Mouse (Mus musculus): ENCODE results near the gene Gm39566. TPM values are rescaled to one million over a fixed set of nuclear protein-coding genes. Genes with fewer than 3 reads are reported as not detected.

Gm39566 gene
- total and polyA plus RNA-seq, 2 experiments from 2014 or later = not detected

- no peak for ATAC-seq
These were observed 30.3 kb downstream of the Gm39566 start for GRCm38 (mm10) chr11:69784793-69785272.

GRCm38 (mm10) chr11:69781828-69782227, 33.3 kb downstream of the Gm39566 start:
- WGBS = 42% methylated on average over 4 of the region's 4 CpGs
- H3K9ac ChIP-seq = no peak overlapping the region
- TF ChIP-seq CTCF (IDR thresholded peaks at IDR 0.05; ENCODE audit: low read depth) = no peak

More at GRCm38 (mm10) chr11:69784793-69785272, 30.3 kb downstream of the Gm39566 start:
- H3K36me3 ChIP-seq (ENCODE audit: insufficient read depth) = no peaks in the 10 kb centered on the region
- no peak overlapping the region for H3K4me3 ChIP-seq (ENCODE audit: low read depth, low read length)
- H3K4me2 ChIP-seq (ENCODE audit: low read depth) = no peak overlapping the region
- no peak for TF ChIP-seq CTCF (IDR thresholded peaks at IDR 0.05; ENCODE audit: low read depth)
- 53% methylated on average over 15 of the region's 15 CpGs for WGBS
- H3K27ac ChIP-seq (ENCODE audit: low read depth, low read length) = no peak overlapping the region
- no peaks in the 10 kb centered on the region for H3K9me3 ChIP-seq (ENCODE audit: low read length)
- H3K27me3 ChIP-seq (ENCODE audit: insufficient read depth, low read length) = no peaks in the 10 kb centered on the region
- no peaks in the 10 kb centered on the region for H3K4me1 ChIP-seq (ENCODE audit: insufficient read depth)
- DNase-seq = no peak
- no peak overlapping the region for H3K9ac ChIP-seq

GRCm38 (mm10) chr11:69778985-69779384, 36.1 kb downstream of the Gm39566 start:
- 55% methylated on average over 7 of the region's 7 CpGs for WGBS
- H3K4me3 ChIP-seq (ENCODE audit: low read depth, low read length) = no peak overlapping the region
- ATAC-seq = no peak
- H3K36me3 ChIP-seq (ENCODE audit: insufficient read depth) = peaks cover 15% of the 10 kb centered on the region; the same call in 1 of the 2 replicates
- H3K27me3 ChIP-seq (ENCODE audit: insufficient read depth, low read length) = no peaks in the 10 kb centered on the region
- H3K27ac ChIP-seq (ENCODE audit: low read depth, low read length) = no peak overlapping the region
- no peaks in the 10 kb centered on the region for H3K9me3 ChIP-seq (ENCODE audit: low read length)
- H3K4me1 ChIP-seq (ENCODE audit: insufficient read depth) = no peaks in the 10 kb centered on the region
- H3K9ac ChIP-seq = no peak overlapping the region
- TF ChIP-seq CTCF (IDR thresholded peaks at IDR 0.05; ENCODE audit: low read depth) = no peak
- H3K4me2 ChIP-seq (ENCODE audit: low read depth) = no peak overlapping the region
- DNase-seq = no peak

More at GRCm38 (mm10) chr11:69781828-69782227, 33.3 kb downstream of the Gm39566 start:
- ATAC-seq = no peak
- Histone ChIP-seq H3K27me3 (ENCODE audit: insufficient read depth, low read length) (no peaks in the 10 kb centered on the region), H3K4me3 (ENCODE audit: low read depth, low read length) (no peak overlapping the region), H3K4me1 (ENCODE audit: insufficient read depth) (no peaks in the 10 kb centered on the region), H3K27ac (ENCODE audit: low read depth, low read length) (no peak overlapping the region), H3K36me3 (ENCODE audit: insufficient read depth) (no peaks in the 10 kb centered on the region), H3K9me3 (ENCODE audit: low read length) (no peaks in the 10 kb centered on the region), H3K4me2 (ENCODE audit: low read depth) (no peak overlapping the region)
- DNase-seq = no peak

DNA sequence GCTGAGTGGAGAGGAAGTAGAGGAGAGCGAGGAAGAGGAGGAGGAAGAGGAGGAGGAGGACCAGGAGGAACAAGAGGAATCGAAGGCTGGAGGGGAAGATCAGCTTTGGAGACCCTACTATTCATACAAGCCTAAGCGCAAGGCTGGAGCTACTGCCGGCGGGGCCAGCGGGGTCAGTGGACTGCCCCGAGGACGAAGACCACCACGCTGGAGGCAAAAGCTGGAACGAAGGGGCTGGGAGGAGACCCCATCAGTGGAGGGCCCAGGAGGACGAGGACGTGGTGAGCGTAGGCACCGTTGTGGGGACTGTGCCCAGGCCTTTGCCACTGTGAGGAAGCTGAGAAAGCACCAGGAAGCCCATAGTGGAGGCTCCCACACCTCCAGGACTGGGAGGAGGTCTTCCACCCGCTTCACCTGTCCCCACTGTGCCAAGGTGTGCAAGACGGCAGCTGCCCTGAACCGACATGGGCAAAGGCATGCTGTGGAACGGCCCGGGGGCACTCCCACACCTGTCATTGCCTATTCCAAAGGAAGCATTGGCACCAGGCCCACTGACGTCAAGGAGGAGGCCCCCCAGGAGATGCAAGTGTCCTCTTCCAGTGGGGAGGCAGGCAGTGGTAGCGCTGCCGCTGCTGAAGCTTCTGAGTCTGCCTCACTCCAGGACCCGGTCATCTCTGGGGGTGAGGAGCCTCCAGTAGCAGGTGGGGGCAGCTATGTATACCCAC, 36.7 kb downstream of the Gm39566 start:
- ATAC-seq (no peak), DNase-seq (no peak)
- Histone ChIP-seq H3K9ac (no peak overlapping the region), H3K27ac (ENCODE audit: low read depth, low read length) (no peak overlapping the region), H3K4me3 (ENCODE audit: low read depth, low read length) (no peak overlapping the region), H3K36me3 (ENCODE audit: insufficient read depth) (peaks cover 15% of the 10 kb centered on the region; the same call in 1 of the 2 replicates), H3K4me1 (ENCODE audit: insufficient read depth) (no peaks in the 10 kb centered on the region), H3K27me3 (ENCODE audit: insufficient read depth, low read length) (no peaks in the 10 kb centered on the region), H3K4me2 (ENCODE audit: low read depth) (no peak overlapping the region), H3K9me3 (ENCODE audit: low read length) (no peaks in the 10 kb centered on the region)
- WGBS = 69% methylated on average over 23 of the region's 23 CpGs
- no peak for TF ChIP-seq CTCF (IDR thresholded peaks at IDR 0.05; ENCODE audit: low read depth)

GRCm38 (mm10) chr11:69777504-69778257, 37.4 kb downstream of the Gm39566 start:
- no peak overlapping the region for H3K4me3 ChIP-seq (ENCODE audit: low read depth, low read length)
- 68% methylated on average over 26 of the region's 26 CpGs for WGBS

GRCm38 (mm10) chr11:69776488-69776887, 38.6 kb downstream of the Gm39566 start:
- H3K9me3 ChIP-seq (ENCODE audit: low read length) = no peaks in the 10 kb centered on the region
- no peaks in the 10 kb centered on the region for H3K4me1 ChIP-seq (ENCODE audit: insufficient read depth)
- H3K9ac ChIP-seq = no peak overlapping the region
- 89% methylated on average over 20 of the region's 20 CpGs for WGBS
- no peak for TF ChIP-seq CTCF (IDR thresholded peaks at IDR 0.05; ENCODE audit: low read depth)
- no peak overlapping the region for H3K4me3 ChIP-seq (ENCODE audit: low read depth, low read length)
- no peak overlapping the region for H3K27ac ChIP-seq (ENCODE audit: low read depth, low read length)
- peaks cover 15% of the 10 kb centered on the region; the same call in 1 of the 2 replicates for H3K36me3 ChIP-seq (ENCODE audit: insufficient read depth)
- H3K4me2 ChIP-seq (ENCODE audit: low read depth) = no peak overlapping the region
- DNase-seq = no peak
- no peaks in the 10 kb centered on the region for H3K27me3 ChIP-seq (ENCODE audit: insufficient read depth, low read length)
- no peak for ATAC-seq

More at GRCm38 (mm10) chr11:69777504-69778257, 37.4 kb downstream of the Gm39566 start:
- ATAC-seq (no peak), DNase-seq (no peak)
- no peak overlapping the region for H3K4me2 ChIP-seq (ENCODE audit: low read depth)
- no peak for TF ChIP-seq CTCF (IDR thresholded peaks at IDR 0.05; ENCODE audit: low read depth)
- peaks cover 15% of the 10 kb centered on the region; the same call in 1 of the 2 replicates for H3K36me3 ChIP-seq (ENCODE audit: insufficient read depth)
- no peaks in the 10 kb centered on the region for H3K27me3 ChIP-seq (ENCODE audit: insufficient read depth, low read length)
- no peaks in the 10 kb centered on the region for H3K4me1 ChIP-seq (ENCODE audit: insufficient read depth)
- H3K9me3 ChIP-seq (ENCODE audit: low read length) = no peaks in the 10 kb centered on the region
- no peak overlapping the region for H3K9ac ChIP-seq
- no peak overlapping the region for H3K27ac ChIP-seq (ENCODE audit: low read depth, low read length)

DNA sequence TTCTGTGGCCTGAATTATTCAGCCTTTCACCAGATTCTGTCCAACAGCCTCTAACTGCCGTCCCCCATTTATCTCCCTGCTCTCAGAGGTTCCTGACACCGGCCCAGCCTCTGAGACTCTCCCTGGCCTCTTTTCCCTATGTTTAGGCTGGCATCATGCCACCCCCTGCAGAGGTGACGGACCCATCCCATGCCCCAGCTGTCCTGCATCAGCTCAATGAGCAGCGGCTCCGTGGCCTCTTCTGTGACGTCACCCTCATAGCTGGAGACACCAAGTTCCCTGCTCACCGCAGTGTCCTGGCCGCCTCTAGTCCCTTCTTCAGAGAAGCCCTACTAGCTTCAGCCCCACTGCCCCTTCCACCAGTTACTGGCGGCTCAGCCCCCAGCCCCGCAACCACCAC, 39.4 kb downstream of the Gm39566 start:
- H3K4me2 ChIP-seq (ENCODE audit: low read depth) = no peak overlapping the region
- H3K27ac ChIP-seq (ENCODE audit: low read depth, low read length) = no peak overlapping the region
- peaks cover 15% of the 10 kb centered on the region; the same call in 1 of the 2 replicates for H3K36me3 ChIP-seq (ENCODE audit: insufficient read depth)
- H3K27me3 ChIP-seq (ENCODE audit: insufficient read depth, low read length) = no peaks in the 10 kb centered on the region
- no peak for DNase-seq
- H3K4me3 ChIP-seq (ENCODE audit: low read depth, low read length) = no peak overlapping the region
- ATAC-seq = no peak
- H3K9me3 ChIP-seq (ENCODE audit: low read length) = no peaks in the 10 kb centered on the region
- 71% methylated on average over 10 of the region's 10 CpGs for WGBS
- no peak for TF ChIP-seq CTCF (IDR thresholded peaks at IDR 0.05; ENCODE audit: low read depth)
- H3K4me1 ChIP-seq (ENCODE audit: insufficient read depth) = no peaks in the 10 kb centered on the region
- no peak overlapping the region for H3K9ac ChIP-seq
